Mouse (Mus musculus) thymus, postnatal 36 days (tissue): ENCODE measurements around the gene Cnbd2.

Experiments used
- DNase-seq, 2 experiments: peaks; one replicate each; pipeline ENCODE4 v3.0.0; 2022; ENCODE audit warnings: mixed read lengths in 2 of 2

Cnbd2 gene

GRCm38 (mm10) chr2:156312297-156312897, at the start of gene Cnbd2, which contains the start of gene Scand1:
TSS of gene Cnbd2 (plus strand) at chr2:156312299.
TSS of gene Scand1 (minus strand) at chr2:156312704.
- peak; percentile 83 to 84 for DNase-seq

- DNase-seq = no peak
Observed at GRCm38 (mm10) chr2:156263204-156263893, 48.8 kb upstream of the Cnbd2 start.

- peak; percentile 34 to 51 for DNase-seq
Observed at GRCm38 (mm10) chr2:156267636-156268035, 44.5 kb upstream of the Cnbd2 start.

- DNase-seq = no peak
Observed at GRCm38 (mm10) chr2:156272553-156272952, 39.5 kb upstream of the Cnbd2 start.

- peak; percentile 81 to 84 for DNase-seq
Observed at GRCm38 (mm10) chr2:156278226-156279017, 33.7 kb upstream of the Cnbd2 start.

- peak in 1 of 2 experiments; percentile 14 for DNase-seq
Observed at GRCm38 (mm10) chr2:156281227-156281626, 30.9 kb upstream of the Cnbd2 start.

- DNase-seq = no peak
Observed at GRCm38 (mm10) chr2:156285161-156285560, 26.9 kb upstream of the Cnbd2 start.

GRCm38 (mm10) chr2:156286733-156287132, 25.4 kb upstream of the Cnbd2 start:
- DNase-seq = no peak

- peak; percentile 38 to 52 for DNase-seq
Observed at GRCm38 (mm10) chr2:156288222-156288621, 23.9 kb upstream of the Cnbd2 start.

- peak in 1 of 2 experiments; percentile 33 for DNase-seq
Observed at GRCm38 (mm10) chr2:156289552-156290160, 22.4 kb upstream of the Cnbd2 start.

- no peak for DNase-seq
Observed at GRCm38 (mm10) chr2:156291998-156292397, 20.1 kb upstream of the Cnbd2 start.

- no peak for DNase-seq
Observed at GRCm38 (mm10) chr2:156295601-156296063, 16.5 kb upstream of the Cnbd2 start.

GRCm38 (mm10) chr2:156296190-156296589, 15.9 kb upstream of the Cnbd2 start:
- no peak for DNase-seq

GRCm38 (mm10) chr2:156297653-156298052, 14.4 kb upstream of the Cnbd2 start:
- DNase-seq = no peak

- no peak for DNase-seq
Observed at GRCm38 (mm10) chr2:156298458-156298857, 13.6 kb upstream of the Cnbd2 start.

- no peak for DNase-seq
Observed at GRCm38 (mm10) chr2:156302063-156302462, 10.0 kb upstream of the Cnbd2 start.

GRCm38 (mm10) chr2:156304351-156304750, 7.7 kb upstream of the Cnbd2 start:
- no peak for DNase-seq

GRCm38 (mm10) chr2:156305818-156306217, 6.3 kb upstream of the Cnbd2 start:
- no peak for DNase-seq

GRCm38 (mm10) chr2:156307261-156307660, 4.8 kb upstream of the Cnbd2 start:
- peak in 1 of 2 experiments; percentile 29 for DNase-seq

- DNase-seq = no peak
Observed at GRCm38 (mm10) chr2:156309948-156310347, 2.2 kb upstream of the Cnbd2 start.

GRCm38 (mm10) chr2:156310455-156310854, 1.6 kb upstream of the Cnbd2 start:
- no peak for DNase-seq

- no peak for DNase-seq
Observed at GRCm38 (mm10) chr2:156310945-156311344, 1.2 kb upstream of the Cnbd2 start.

- DNase-seq = no peak
Observed at GRCm38 (mm10) chr2:156311441-156311840, 658 bp upstream of the Cnbd2 start.
